Mouse (Mus musculus) mature B cell (primary cell): Measurements from ENCODE around the gene Mtfp1.
"Not testable (repeated sequence)": the region's sequence is repeated elsewhere in the genome, so short reads cannot be mapped to it uniquely, and the experiment has no call there.

Experiments
- in situ Hi-C: fragments of 300-500 bp; cut with MboI; formaldehyde crosslinking; loops from 2 replicates; pipeline ENCODE4 v1.14.3; 2019

Gene Mtfp1

DNA sequence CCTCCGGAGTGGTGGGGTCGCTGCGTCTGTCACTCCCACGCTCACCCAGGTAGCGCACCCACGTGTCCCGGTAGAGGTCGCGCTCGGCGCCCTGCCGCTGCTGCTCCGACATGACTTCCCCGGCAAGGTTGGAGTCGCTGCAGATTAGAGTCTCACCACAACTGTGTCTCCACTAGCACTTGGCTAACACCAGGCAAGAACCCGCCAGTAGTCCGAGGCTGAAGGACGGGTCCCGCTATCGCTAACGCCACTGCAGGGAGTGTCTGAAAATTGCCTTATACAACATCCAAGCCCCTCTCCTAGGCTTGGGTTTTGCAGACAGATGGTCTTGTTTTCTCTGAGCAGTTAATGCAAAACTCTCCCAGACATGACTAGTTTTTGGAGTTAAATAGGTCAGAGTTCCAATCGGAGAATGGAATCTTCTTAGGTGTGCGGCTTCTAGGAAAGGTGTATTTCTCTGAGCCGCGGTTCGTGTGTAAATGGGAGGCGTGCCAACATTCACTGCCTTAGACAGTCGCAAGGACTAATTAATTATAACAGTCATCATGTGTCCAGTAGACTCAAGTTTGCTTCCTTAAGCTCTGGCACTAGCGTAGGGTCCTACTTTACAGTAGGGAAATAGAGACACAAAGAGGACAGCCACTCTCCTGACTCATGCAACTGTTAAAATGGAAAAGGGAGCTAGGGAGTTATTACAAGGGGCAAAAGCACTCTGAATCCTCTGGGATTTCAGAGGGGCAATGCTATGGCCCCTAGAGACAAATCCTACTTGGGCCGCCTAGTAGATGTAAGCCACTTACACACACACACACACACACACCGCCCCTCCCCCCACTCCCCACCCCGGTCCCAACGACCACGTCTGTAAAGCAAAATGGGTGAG lies at the start of gene Mtfp1:
TSS of gene Mtfp1 (minus strand) at position 275 of the 883 bp plus-strand sequence.
- in situ Hi-C loops = no loop called here

DNA sequence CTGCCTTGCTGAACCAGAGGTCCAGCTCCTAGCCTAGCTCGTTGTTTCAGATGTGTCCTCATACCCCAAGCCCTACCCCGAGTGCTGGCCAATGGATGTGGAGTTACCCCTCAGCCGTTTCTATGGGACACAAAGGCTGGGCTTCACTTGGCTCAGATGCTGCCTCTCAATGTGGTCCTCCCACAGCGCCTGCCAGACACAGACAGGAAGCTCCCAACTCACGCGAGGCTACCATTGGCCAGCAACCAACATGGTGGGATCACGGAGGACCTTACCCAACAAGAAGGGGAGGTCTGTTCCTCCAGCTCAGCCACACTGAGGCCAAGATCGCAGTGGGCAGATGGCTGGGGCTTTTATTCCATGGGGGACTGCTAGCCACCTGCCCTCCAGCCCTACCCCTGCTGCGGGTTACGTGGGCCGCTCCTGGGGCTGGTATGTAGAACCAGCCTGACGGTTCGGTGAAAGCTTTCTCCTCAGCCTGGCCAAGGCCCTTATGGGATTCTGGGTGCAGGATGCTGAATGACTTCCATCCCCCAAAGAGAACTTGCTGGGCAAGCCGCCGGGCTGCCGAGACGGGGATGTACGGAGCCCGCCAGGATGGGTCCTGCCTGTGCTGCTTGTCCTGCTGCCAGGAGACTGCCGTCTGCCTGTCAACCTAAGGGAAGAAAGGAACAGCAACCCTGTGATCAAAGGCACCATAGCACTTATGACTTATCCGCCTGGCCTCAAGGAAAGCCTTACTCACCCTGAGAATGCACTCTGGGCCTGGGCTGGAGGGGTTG lies 48.2 kb upstream of the Mtfp1 start:
- in situ Hi-C loops = no loop called here

DNA sequence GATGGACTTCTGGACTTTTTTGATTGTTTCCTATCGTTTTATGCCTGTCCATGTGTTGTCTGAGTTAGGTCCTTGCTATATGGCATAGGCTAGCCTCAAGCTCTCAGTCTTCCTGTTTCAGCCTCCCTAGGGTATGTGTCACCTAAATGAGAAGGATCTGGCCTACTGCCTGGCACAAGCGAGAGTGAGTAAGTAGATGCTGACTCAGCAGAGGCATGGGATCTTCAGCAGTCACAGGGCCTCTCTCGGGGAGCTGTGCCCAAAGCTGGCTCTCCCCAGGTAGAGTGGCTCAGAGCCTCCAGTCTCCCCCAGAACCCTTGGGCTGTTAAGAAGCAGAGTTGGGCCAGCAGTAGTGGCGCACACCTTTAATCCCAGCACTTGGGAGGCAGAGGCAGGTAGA lies 47.1 kb upstream of the Mtfp1 start:
- in situ Hi-C loops = no loop called here

DNA sequence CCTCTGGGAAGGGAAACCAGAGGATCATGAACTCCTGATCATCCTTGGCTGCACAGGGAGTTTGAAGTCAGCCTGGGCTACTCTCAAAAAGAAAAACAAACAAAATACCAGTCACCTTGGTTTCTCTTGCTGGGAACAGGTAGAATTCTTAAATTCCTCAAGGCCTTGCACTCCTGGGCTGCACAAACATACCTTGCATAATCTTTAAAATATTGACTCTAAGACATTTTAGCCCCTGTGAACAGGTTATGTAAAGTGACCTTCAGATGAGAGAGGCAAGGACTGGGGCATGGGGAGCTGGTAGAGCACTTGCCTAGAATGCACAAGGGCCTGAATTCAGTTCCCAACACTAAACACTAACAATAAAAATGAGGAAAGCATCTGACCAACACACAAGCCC lies 46.3 kb upstream of the Mtfp1 start:
- in situ Hi-C loops = no loop called here

DNA sequence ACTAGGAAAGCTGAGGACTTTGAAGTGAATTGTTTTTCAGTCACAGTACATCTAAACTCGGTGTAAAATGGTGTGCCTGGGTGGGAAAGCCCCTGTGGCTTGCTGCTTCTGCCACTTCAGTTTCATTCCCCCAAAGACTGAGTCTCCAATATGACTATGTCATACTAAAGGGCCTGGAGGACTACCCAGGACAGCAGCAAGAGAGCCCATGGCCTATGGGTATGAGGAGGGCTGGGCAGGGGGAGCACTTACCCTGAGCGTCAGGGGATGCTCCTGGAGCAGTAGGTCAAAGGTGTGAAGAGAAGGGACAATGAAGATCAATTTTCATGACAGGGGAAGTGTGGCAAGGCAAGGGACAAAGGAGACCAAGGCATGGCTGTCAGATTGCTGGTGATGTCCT lies 43.7 kb upstream of the Mtfp1 start:
- in situ Hi-C loops = no loop called here

DNA sequence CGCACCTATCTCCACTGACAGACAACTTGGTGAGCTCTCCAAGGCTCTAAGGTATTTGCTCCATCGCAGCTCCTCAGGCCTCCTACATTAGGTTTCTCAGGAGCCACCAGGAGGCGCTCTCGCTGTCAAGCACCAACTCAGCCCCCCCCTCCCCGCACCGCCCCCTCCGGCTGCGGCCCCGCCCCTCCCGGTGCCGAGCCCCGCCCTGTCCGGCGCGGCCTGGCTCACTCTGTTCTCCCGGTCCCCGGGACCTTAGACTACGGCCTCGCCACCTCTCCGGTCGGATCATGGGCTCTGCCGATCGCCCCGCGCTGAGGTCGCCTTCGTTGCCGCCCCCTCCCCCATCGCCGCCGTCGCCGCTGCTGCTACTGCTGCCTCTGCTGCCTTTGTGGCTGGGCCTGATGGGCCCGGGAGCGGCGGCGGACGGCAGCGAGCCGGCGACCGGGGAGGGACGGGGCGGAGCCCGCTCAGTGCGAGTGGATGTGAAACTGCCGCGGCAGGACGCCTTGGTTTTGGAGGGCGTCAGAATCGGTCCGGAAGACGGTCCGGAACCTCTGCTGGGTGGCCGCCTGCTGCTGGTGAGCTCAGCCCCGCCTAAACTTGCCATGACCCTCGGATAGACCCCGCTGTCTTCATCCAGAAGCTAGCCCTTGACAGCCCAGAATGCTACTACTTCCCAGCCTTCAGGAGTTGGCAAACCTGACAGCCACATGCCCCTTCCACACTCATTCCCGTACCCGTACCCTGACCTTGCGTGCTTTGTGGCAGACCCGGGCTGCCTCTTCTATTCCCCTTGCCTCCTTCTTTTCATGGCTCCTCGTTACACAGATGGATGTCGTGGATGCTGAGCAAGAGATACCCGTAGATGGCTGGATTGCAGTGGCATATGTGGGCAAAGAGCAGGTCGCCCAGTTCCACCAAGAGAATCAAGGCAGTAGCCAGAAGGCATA lies 40.0 kb upstream of the Mtfp1 start, which contains the start of gene Rnf215:
TSS of gene Rnf215 (plus strand) at position 217 of the 950 bp plus-strand sequence.
- in situ Hi-C loops = no loop called here

DNA sequence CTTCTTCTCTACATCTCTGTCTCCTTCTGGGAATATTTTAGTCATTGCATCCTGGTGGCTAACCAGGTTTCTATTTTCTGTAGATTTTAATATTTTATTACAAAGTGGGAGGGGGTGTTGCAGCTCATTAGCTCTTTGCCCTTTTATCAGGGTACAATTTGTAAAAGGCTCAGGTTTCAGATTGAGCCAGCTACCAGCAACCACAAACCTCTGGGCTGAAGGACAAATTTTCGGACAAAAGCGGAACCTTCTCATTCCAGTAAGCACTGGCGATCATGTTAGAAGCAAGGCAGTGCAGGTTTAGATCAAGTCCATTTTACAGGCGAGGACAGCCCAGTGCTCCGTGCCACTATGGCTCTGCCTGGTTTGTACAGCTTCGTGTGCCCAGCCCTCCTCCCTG lies 39.2 kb upstream of the Mtfp1 start:
- in situ Hi-C loops = no loop called here

DNA sequence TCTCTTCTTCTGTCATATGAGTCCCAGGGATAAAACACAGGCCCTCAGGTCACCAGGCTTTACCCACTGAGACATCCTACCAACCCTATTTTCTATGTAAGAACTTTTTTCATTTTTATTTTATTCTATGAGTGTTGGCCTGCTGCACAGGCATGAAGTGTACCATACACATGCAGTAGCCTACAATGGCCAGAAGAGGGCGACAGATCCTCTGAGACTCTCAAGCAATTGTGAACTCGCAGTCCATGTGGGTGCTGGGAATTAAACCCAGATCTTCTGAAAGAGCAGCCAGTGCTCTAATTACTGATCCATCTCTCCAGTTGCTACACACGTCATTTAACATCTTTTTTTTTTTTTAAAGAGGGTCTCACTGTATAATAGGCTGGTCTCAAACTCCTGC lies 38.2 kb upstream of the Mtfp1 start:
- in situ Hi-C loops = no loop called here

DNA sequence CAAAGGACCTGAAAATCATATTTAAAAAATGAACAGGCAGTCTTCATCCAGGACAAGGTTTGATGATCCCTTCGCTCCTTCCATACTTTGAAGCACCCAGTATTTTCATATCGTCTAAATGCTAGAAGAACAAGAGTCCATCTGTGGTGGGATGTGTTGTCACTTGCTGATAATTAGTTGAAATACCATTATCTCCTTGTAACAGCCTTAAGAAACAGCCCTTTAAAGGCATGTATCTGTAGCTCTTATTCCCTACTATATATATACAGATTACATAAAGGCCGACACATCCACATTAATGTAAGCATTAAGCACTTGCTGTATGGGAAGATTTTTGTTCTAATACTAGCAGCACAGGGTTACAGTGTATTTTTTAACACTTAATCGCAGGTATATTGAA lies 33.2 kb upstream of the Mtfp1 start:
- in situ Hi-C loops = not testable (repeated sequence)

DNA sequence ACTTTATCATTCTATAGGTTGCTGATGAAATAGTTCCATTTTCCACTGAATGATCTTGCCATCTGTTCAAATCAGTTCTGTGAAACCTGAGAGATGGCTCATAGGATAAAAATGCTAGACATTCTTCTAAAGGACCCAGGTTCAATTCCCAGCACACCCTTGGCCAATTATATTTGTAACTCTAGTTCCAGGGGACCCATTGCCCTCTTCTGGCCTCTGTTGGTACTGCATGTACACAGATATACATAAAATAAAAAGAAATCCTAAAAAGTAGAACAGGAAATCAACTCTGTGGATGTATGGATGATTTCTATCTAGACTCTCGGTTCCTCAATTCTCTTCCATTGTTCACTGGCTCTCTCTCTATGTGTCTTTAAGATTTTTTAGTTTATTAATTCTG lies 31.8 kb upstream of the Mtfp1 start:
- in situ Hi-C loops = no loop called here

DNA sequence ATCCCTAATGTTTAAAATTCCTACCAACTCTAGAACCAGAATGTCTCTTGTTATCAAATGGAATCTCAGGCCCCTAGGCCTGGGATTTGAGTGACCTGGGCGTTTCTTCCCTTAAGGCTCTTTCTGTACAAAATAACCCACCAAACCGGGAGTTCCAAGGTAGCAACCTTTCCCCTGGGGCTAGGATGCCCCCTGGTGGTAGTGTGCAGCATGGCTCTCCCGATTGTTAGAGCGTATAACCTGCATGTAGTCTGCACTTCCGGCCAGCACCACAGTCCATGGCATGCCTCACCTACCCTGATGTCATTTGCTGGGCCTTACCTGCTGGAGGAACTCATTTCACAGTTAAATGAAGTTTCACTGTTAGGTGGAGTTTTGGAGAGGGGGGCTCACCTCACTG lies 28.7 kb upstream of the Mtfp1 start:
- in situ Hi-C loops = no loop called here

DNA sequence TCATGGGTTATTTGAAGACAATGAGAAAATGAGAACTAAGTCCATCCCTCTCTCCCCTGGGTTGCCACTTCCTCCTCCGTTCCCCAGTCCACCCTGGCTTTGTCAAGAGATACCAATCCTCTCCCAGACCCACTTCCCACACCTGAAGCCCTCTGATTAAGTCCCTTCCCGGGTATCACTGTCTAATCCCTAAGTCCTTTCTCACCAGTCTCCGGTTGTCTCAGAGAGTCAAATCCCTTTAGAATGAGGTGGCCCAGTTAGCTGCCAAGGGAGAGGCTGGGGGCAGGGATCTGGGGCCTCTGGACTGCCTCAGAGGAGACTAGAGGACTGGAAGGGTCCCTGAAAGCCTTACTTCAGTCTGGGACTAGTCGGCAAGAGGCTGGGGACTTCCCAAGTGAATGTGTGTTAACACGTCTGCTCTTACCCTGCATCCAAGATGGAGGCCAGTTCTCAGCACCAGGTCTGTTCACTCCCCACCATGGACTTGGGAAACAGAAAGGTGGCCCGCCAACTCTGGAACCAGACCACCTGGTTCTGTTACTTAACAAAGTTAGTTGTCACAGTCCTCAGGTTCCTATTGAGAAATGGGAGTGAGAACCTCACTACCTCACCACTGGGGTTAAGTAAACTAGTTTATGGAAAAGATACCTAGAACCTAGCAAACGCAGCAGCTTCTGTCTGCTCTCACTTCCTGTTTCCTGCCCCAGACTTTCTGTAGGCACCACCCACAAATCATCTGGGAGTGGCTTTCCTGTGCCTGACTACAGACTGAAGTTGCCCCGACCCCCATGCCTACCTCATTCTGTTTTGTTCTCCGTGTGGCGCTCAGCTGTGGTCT lies 27.7 kb upstream of the Mtfp1 start, which contains the start of gene Sec14l2:
TSS of gene Sec14l2 (minus strand) at position 674 of the 838 bp plus-strand sequence.
- in situ Hi-C loops = no loop called here

DNA sequence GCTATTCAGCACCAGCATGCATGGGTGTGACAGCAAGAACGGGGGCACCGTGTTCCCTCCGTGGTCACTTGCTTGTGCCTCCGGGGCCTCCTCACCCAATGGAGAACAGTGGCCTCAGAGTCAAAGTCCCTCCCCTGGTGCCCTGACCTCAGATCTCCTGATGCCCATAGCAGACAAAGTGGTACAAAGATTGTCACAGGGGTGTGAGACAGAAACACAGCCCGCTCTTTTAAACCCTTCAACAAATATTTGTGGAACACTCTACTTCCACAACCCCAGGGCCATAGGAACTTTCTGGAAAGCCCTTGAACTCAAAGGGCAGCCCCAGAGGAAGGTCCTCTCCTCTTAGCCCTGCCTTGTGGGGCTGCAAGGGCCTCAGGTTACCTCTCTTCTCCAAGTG lies 27.0 kb upstream of the Mtfp1 start:
- in situ Hi-C loops = no loop called here

DNA sequence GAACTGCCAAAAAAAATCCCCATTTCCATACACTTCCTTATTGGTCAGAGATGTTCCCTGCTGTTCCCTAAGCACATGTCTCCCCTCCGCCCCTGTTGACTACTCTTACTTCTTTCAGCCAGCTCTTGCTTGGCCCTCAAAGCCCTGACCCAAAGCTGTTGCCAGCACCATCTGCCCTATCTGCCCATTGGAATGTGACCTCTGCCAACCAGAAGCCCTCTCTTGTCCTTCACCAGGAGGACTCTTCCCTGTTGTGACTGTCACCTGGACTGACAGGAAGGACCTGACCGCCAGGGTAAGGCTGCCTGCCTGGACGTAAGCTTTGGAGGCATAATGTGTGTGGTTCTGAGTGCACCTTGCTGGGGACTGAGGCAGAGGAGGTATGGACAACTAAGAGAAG lies 26.4 kb upstream of the Mtfp1 start:
- in situ Hi-C loops = no loop called here

DNA sequence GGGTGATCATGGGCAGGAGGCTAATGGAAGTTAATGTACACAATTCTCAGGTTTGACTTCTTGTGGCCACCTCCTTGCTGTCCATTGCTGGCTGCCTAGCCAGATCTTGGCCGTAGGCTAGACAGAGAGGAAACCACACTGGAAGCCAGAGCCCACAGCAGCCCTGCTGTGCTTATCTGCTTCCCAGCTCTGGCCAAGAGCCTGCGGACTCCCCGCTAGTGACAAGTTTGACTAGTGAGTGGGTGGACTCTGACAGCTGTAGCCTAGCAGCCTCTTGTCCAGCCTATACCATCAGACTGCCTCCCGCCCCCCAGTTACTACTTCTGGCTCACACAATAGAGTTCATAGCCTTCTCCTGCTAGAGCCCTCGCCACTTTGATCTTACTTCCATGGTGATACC lies 24.4 kb upstream of the Mtfp1 start:
- in situ Hi-C loops = no loop called here

DNA sequence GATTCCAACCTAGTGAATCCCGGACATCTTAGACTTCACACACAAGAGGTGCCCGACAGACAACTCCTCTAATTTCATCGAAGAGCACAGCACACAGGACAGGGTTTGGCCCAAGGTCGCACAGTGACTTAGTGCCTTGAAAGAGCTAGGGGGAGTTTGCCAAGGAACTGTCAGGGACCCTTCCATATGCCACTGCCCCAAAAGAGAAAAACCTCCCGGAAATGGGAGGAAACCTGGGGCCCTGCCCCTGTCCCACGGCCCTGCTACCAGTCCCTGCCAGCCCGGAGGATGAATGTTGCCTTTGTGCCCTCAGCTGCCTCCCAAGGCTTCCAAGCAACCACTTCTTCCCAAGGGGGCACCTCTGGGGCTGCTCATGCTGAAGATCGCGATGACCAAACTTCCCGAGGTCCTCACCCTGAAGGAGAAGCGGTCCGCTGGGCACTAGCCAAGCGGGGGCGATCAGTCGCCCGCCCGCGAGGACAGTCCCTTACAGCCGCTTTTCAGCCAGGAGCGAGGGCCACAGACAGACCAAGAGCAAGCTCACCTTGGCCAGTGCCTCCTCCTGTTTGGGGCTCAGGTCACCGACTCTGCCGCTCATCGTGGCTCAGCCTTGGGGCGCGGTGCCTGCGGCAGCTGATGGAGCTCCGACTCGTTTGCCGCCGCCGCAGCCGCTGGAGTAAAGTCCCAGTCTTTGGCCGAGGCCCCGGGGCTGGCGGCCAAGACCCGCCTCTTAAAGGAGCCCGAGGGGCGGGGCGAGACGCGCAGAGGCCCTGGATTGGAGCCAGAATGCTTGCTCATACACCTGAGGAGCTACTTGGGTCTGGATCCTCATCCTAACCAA lies 23.1 kb upstream of the Mtfp1 start:
- in situ Hi-C loops = no loop called here

DNA sequence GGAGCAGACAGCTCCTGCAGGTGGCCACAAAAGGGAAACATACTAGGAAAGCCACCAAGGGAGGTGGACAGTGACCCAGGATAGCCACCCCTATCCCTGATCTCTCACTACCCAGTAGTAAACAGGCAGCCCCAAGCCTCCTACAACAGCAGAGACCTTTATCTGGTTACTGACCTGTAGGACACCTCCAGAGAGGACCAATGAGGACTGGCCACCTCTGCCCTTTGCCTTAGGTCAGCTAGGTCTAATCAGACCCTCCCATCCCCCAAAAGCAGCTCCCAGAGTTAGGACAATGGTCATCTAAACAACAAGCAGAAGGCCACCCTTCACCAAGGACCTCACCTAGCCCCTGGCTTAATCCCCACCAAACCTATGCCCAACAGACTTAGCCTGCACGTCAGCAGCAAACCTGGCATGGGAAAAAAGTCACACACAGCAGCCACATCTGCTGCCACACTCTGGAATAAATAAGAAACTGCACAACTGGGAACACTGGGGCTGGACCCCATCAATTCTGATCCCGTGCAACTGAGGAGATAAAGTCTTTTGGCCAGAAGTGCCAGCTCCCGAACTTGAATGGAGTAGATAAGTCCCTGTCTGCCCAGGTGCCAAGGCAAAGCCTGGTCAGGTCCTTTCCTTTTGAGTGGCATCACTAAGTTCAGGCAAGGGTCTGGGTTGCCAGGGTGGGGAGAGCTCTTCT lies 22.3 kb upstream of the Mtfp1 start:
- in situ Hi-C loops = no loop called here

DNA sequence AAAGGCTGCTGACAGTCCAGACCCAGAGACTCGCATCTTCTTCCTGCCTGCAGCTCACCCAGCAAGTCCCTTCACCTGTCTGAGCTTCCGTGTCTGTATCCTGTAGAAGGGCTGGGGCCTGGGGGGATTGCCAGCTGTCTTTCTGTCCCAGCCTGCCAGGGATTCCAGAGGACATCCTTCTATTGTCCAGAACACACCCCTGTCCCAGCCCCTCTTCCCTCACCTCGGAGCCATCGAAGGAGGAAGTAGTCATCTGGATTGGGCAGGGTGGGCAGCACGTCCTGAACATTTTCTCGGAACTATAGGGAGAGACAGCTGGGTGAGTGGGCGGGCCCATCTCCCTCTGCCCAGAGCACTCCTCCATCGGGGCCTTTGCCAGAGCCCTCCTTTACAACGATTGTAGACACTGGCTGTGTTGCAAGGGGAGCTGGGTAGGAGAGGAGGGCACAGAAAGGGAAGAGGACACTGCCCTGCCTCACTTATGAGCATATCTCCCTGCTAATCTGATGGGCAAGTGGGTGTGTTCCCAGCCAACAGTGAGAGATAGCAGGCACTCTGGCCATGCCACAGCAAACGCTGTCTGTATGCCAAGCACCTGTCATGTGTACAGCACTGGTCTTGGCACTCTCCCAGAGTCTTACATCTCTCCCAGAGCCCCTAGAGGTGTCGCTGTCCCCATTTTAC lies 21.4 kb upstream of the Mtfp1 start:
- in situ Hi-C loops = no loop called here

DNA sequence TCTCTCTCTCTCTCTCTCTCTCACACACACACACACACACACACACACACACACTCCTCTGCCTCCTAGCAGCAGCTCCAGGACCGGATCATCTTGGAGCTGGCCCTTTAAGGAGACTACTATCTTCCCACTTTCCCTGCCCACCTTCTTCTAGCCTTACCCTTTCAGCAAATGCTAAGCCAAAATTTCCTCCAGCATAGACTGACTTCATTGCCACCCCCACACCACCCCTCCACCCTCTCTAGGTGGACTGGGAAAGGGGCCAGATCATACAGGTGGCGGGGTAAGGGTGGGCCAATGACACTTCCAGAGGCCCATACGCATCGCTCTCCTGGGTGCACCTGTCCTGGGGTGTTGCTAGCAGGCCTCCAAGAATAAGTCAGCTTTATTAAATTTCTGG lies 20.2 kb upstream of the Mtfp1 start:
- in situ Hi-C loops = no loop called here
